Mouse (Mus musculus): ENCODE measurements around the gene Palm2. TPM values are rescaled to one million over a fixed set of nuclear protein-coding genes. Genes with fewer than 3 reads are reported as not detected.

The Palm2 gene
- total and polyA plus RNA-seq, 3 experiments = not detected

- H3K9ac ChIP-seq (ENCODE audit: control insufficient read depth, low read depth, low read length, poor library complexity, severe bottlenecking) = no peak overlapping the region
- H3K4me1 ChIP-seq (ENCODE audit: control insufficient read depth in 1 of 2, insufficient read depth in 2 of 2, low read length in 2 of 2) = no peaks in the 10 kb centered on the region
- no peak overlapping the region for H3K4me3 ChIP-seq (ENCODE audit: control insufficient read depth in 1 of 2, insufficient read depth in 1 of 2, low read depth in 2 of 2, low read length in 2 of 2)
- TF ChIP-seq KAT2A (conservative IDR thresholded peaks at IDR 0.05; ENCODE audit: low read depth, low read length) = no peak
- TF ChIP-seq GABPA (IDR thresholded peaks at IDR 0.05; ENCODE audit: low read depth, low read length) = no peak
- no peak for TF ChIP-seq JUND (IDR thresholded peaks at IDR 0.05; ENCODE audit: low read depth, low read length)
- no peak for TF ChIP-seq POLR2A (IDR thresholded peaks at IDR 0.05; ENCODE audit: control insufficient read depth in 1 of 2, insufficient read depth in 1 of 2, low read depth in 1 of 2, low read length in 2 of 2, poor library complexity in 1 of 2)
- TF ChIP-seq MAZ (IDR thresholded peaks at IDR 0.05; ENCODE audit: low read depth, low read length) = no peak
- no peaks in the 10 kb centered on the region for H3K27me3 ChIP-seq (ENCODE audit: control insufficient read depth in 1 of 2, insufficient read depth in 2 of 2, low read length in 2 of 2)
- H3K9me3 ChIP-seq (replicated peaks; ENCODE audit: insufficient read depth, low read length) = no peaks in the 10 kb centered on the region
- H3K27ac ChIP-seq (ENCODE audit: control insufficient read depth, low read depth, low read length) = no peak overlapping the region
- no peaks in the 10 kb centered on the region for H3K36me3 ChIP-seq (ENCODE audit: control insufficient read depth in 1 of 2, insufficient read depth in 2 of 2, low read length in 2 of 2)
- no peak for DNase-seq (ENCODE audit: low read depth, low spot score)
- H3K79me2 ChIP-seq (ENCODE audit: control insufficient read depth, insufficient read depth, low read length, poor library complexity) = no peaks in the 10 kb centered on the region
Observed at GRCm38 (mm10) chr4:57436286-57436685, 2.2 kb downstream of the Palm2 start.

- Histone ChIP-seq H3K79me2 (ENCODE audit: control insufficient read depth, insufficient read depth, low read length, poor library complexity) (no peaks in the 10 kb centered on the region), H3K27ac (ENCODE audit: control insufficient read depth, low read depth, low read length) (no peak overlapping the region), H3K4me3 (ENCODE audit: control insufficient read depth in 1 of 2, insufficient read depth in 1 of 2, low read depth in 2 of 2, low read length in 2 of 2) (no peak overlapping the region), H3K36me3 (ENCODE audit: control insufficient read depth in 1 of 2, insufficient read depth in 2 of 2, low read length in 2 of 2) (no peaks in the 10 kb centered on the region), H3K9ac (ENCODE audit: control insufficient read depth, low read depth, low read length, poor library complexity, severe bottlenecking) (no peak overlapping the region), H3K4me1 (ENCODE audit: control insufficient read depth in 1 of 2, insufficient read depth in 2 of 2, low read length in 2 of 2) (no peaks in the 10 kb centered on the region), H3K9me3 (replicated peaks; ENCODE audit: insufficient read depth, low read length) (no peaks in the 10 kb centered on the region), H3K27me3 (ENCODE audit: control insufficient read depth in 1 of 2, insufficient read depth in 2 of 2, low read length in 2 of 2) (no peaks in the 10 kb centered on the region)
- DNase-seq (ENCODE audit: low read depth, low spot score) = no peak
- TF ChIP-seq CHD2 (IDR thresholded peaks at IDR 0.05; ENCODE audit: low read length) (no peak), HCFC1 (IDR thresholded peaks at IDR 0.05; ENCODE audit: low read depth, low read length) (no peak), NELFE (IDR thresholded peaks at IDR 0.05; ENCODE audit: low read depth, low read length) (no peak), MYB (IDR thresholded peaks at IDR 0.05; ENCODE audit: low read depth, low read length) (no peak), GABPA (IDR thresholded peaks at IDR 0.05; ENCODE audit: low read depth, low read length) (no peak), CTCF (IDR thresholded peaks at IDR 0.05 in 2 of 3, conservative IDR thresholded peaks at IDR 0.05 in 1 of 3; ENCODE audit: control insufficient read depth in 1 of 3, insufficient read depth in 1 of 3, low read depth in 2 of 3, low read length in 3 of 3, poor library complexity in 1 of 3, severe bottlenecking in 1 of 3) (no peak), RCOR1 (IDR thresholded peaks at IDR 0.05; ENCODE audit: low read depth, low read length) (no peak), RAD21 (IDR thresholded peaks at IDR 0.05; ENCODE audit: low read depth, low read length) (no peak), UBTF (IDR thresholded peaks at IDR 0.05; ENCODE audit: borderline replicate concordance, insufficient read depth, low read depth, low read length) (no peak), SIN3A (IDR thresholded peaks at IDR 0.05; ENCODE audit: low read length) (no peak), MEF2A (IDR thresholded peaks at IDR 0.05; ENCODE audit: extremely low read depth, insufficient replicate concordance, low read depth, low read length, poor library complexity, severe bottlenecking) (no peak), NRF1 (IDR thresholded peaks at IDR 0.05; ENCODE audit: insufficient read depth, low read depth, low read length, poor library complexity, severe bottlenecking) (no peak), MAFK (IDR thresholded peaks at IDR 0.05; ENCODE audit: borderline replicate concordance, low read depth, low read length) (no peak), MAX (IDR thresholded peaks at IDR 0.05; ENCODE audit: low read length) (no peak), BHLHE40 (IDR thresholded peaks at IDR 0.05; ENCODE audit: borderline replicate concordance, low read depth, low read length) (no peak)
Observed at GRCm38 (mm10) chr4:57446082-57446481, 12.0 kb downstream of the Palm2 start.

Data from MEL (cell line).